Mouse (Mus musculus): ENCODE results near the gene Usf1. TPM values are rescaled to one million over a fixed set of nuclear protein-coding genes. Genes with fewer than 3 reads are reported as not detected.

The Usf1 gene
- polyA plus RNA-seq, 1 experiment from 2014 or later = 72.9 TPM

GRCm38 (mm10) chr1:171440025-171440725, 29.1 kb downstream of the Usf1 start:
- H3K9ac ChIP-seq = no peak overlapping the region
- peak; percentile 56 for ATAC-seq (ENCODE audit: borderline replicate concordance, extremely low read depth, low FRiP score, low TSS enrichment)
- 12% methylated on average over 9 of the region's 9 CpGs for WGBS

GRCm38 (mm10) chr1:171441466-171442412, 30.6 kb downstream of the Usf1 start:
- whole genome bisulfite sequencing = 30% methylated on average over 7 of the region's 7 CpGs
- Histone ChIP-seq H3K4me3 (peak overlapping the region; percentile 14), H3K36me3 (no peaks in the 10 kb centered on the region), H3K9me3 (0 out of 2 replicates have a peak, but pooled peaks cover 4% of the 10 kb centered on the region), H3K27ac (peak overlapping the region; percentile 90), H3K4me2 (peak overlapping the region; percentile 66), H3K4me1 (peaks cover 41% of the 10 kb centered on the region), H3K9ac (no peak overlapping the region), H3K27me3 (no peaks in the 10 kb centered on the region)
- 0 out of 2 replicates have a peak, but pooled peaks have one; percentile 6 for ATAC-seq (ENCODE audit: borderline replicate concordance, extremely low read depth, low FRiP score, low TSS enrichment)

More at GRCm38 (mm10) chr1:171440025-171440725, 29.1 kb downstream of the Usf1 start:
- no peaks in the 10 kb centered on the region for H3K27me3 ChIP-seq
- H3K4me2 ChIP-seq = peak overlapping the region; percentile 66
- 0 out of 2 replicates have a peak, but pooled peaks cover 4% of the 10 kb centered on the region for H3K9me3 ChIP-seq
- peak overlapping the region; percentile 55 for H3K4me3 ChIP-seq
- H3K27ac ChIP-seq = peak overlapping the region; percentile 90
- peaks cover 50% of the 10 kb centered on the region for H3K4me1 ChIP-seq
- no peaks in the 10 kb centered on the region for H3K36me3 ChIP-seq

- H3K27me3 ChIP-seq = no peaks in the 10 kb centered on the region
- no peak overlapping the region for H3K9ac ChIP-seq
- WGBS = 51% methylated on average over 8 of the region's 8 CpGs
- 0 out of 2 replicates have a peak overlapping the region, but pooled peaks have one; percentile 6 for H3K4me3 ChIP-seq
- no peak for ATAC-seq (ENCODE audit: borderline replicate concordance, extremely low read depth, low FRiP score, low TSS enrichment)
- H3K4me1 ChIP-seq = peaks cover 42% of the 10 kb centered on the region
- no peaks in the 10 kb centered on the region for H3K36me3 ChIP-seq
- H3K9me3 ChIP-seq = 0 out of 2 replicates have a peak, but pooled peaks cover 4% of the 10 kb centered on the region
- peak overlapping the region; percentile 90 for H3K27ac ChIP-seq
- peak overlapping the region; percentile 66 for H3K4me2 ChIP-seq
Measured at GRCm38 (mm10) chr1:171442413-171442760, 31.3 kb downstream of the Usf1 start.

GRCm38 (mm10) chr1:171445050-171445449, 33.9 kb downstream of the Usf1 start:
- 0 out of 2 replicates have a peak, but pooled peaks cover 4% of the 10 kb centered on the region for H3K9me3 ChIP-seq
- ATAC-seq (ENCODE audit: borderline replicate concordance, extremely low read depth, low FRiP score, low TSS enrichment) = no peak
- H3K36me3 ChIP-seq = no peaks in the 10 kb centered on the region
- no peak overlapping the region for H3K27ac ChIP-seq
- peaks cover 38% of the 10 kb centered on the region for H3K4me1 ChIP-seq
- no peak overlapping the region for H3K9ac ChIP-seq
- H3K4me2 ChIP-seq = no peak overlapping the region
- WGBS = 62% methylated on average over 5 of the region's 5 CpGs
- H3K27me3 ChIP-seq = no peaks in the 10 kb centered on the region
- no peak overlapping the region for H3K4me3 ChIP-seq

- Histone ChIP-seq H3K27me3 (no peaks in the 10 kb centered on the region), H3K27ac (peak overlapping the region; percentile 29), H3K9me3 (0 out of 2 replicates have a peak, but pooled peaks cover 4% of the 10 kb centered on the region), H3K9ac (no peak overlapping the region), H3K4me1 (peaks cover 22% of the 10 kb centered on the region), H3K4me3 (no peak overlapping the region), H3K36me3 (no peaks in the 10 kb centered on the region), H3K4me2 (no peak overlapping the region; the same call in 1 of the 2 replicates)
- WGBS = 30% methylated on average over 7 of the region's 7 CpGs
- ATAC-seq (ENCODE audit: borderline replicate concordance, extremely low read depth, low FRiP score, low TSS enrichment) = no peak
Measured at GRCm38 (mm10) chr1:171446854-171447253, 35.7 kb downstream of the Usf1 start.

- no peak for ATAC-seq (ENCODE audit: borderline replicate concordance, extremely low read depth, low FRiP score, low TSS enrichment)
- Histone ChIP-seq H3K27me3 (no peaks in the 10 kb centered on the region), H3K27ac (no peak overlapping the region), H3K4me1 (peaks cover 23% of the 10 kb centered on the region), H3K9ac (no peak overlapping the region), H3K9me3 (0 out of 2 replicates have a peak, but pooled peaks cover 4% of the 10 kb centered on the region), H3K4me2 (peak overlapping the region; percentile 36), H3K4me3 (no peak overlapping the region), H3K36me3 (no peaks in the 10 kb centered on the region)
- WGBS = 15% methylated on average over 10 of the region's 10 CpGs
Measured at GRCm38 (mm10) chr1:171447692-171448091, 36.6 kb downstream of the Usf1 start.

GRCm38 (mm10) chr1:171450062-171450461, 38.9 kb downstream of the Usf1 start:
- WGBS = 74% methylated on average over 11 of the region's 11 CpGs
- ATAC-seq (ENCODE audit: borderline replicate concordance, extremely low read depth, low FRiP score, low TSS enrichment) = no peak
- H3K4me1 ChIP-seq = peaks cover 30% of the 10 kb centered on the region

GRCm38 (mm10) chr1:171451001-171451400, 39.9 kb downstream of the Usf1 start:
- Histone ChIP-seq H3K9me3 (no peaks in the 10 kb centered on the region), H3K9ac (no peak overlapping the region), H3K4me2 (no peak overlapping the region), H3K27me3 (no peaks in the 10 kb centered on the region), H3K36me3 (no peaks in the 10 kb centered on the region), H3K27ac (no peak overlapping the region), H3K4me3 (no peak overlapping the region), H3K4me1 (peaks cover 30% of the 10 kb centered on the region)
- WGBS = 65% methylated on average over 10 of the region's 10 CpGs
- no peak for ATAC-seq (ENCODE audit: borderline replicate concordance, extremely low read depth, low FRiP score, low TSS enrichment)

More at GRCm38 (mm10) chr1:171450062-171450461, 38.9 kb downstream of the Usf1 start:
- Histone ChIP-seq H3K9ac (no peak overlapping the region), H3K27me3 (no peaks in the 10 kb centered on the region), H3K27ac (no peak overlapping the region), H3K36me3 (no peaks in the 10 kb centered on the region), H3K4me2 (no peak overlapping the region), H3K9me3 (no peaks in the 10 kb centered on the region), H3K4me3 (no peak overlapping the region)

- H3K27ac ChIP-seq = no peak overlapping the region
- 49% methylated on average over 5 of the region's 5 CpGs for WGBS
Measured at GRCm38 (mm10) chr1:171452522-171452921, 41.4 kb downstream of the Usf1 start.

GRCm38 (mm10) chr1:171452923-171453322, 41.8 kb downstream of the Usf1 start:
- 73% methylated on average over 5 of the region's 5 CpGs for WGBS
- H3K36me3 ChIP-seq = no peaks in the 10 kb centered on the region
- no peak for ATAC-seq (ENCODE audit: borderline replicate concordance, extremely low read depth, low FRiP score, low TSS enrichment)
- H3K27ac ChIP-seq = no peak overlapping the region; the same call in 1 of the 2 replicates
- H3K9me3 ChIP-seq = no peaks in the 10 kb centered on the region
- H3K4me3 ChIP-seq = no peak overlapping the region
- H3K4me1 ChIP-seq = peaks cover 16% of the 10 kb centered on the region
- no peak overlapping the region for H3K4me2 ChIP-seq
- H3K27me3 ChIP-seq = no peaks in the 10 kb centered on the region
- no peak overlapping the region for H3K9ac ChIP-seq

More at GRCm38 (mm10) chr1:171452522-171452921, 41.4 kb downstream of the Usf1 start:
- H3K4me2 ChIP-seq = no peak overlapping the region
- H3K9ac ChIP-seq = no peak overlapping the region
- ATAC-seq (ENCODE audit: borderline replicate concordance, extremely low read depth, low FRiP score, low TSS enrichment) = no peak
- H3K4me1 ChIP-seq = peaks cover 20% of the 10 kb centered on the region
- no peaks in the 10 kb centered on the region for H3K9me3 ChIP-seq
- H3K4me3 ChIP-seq = no peak overlapping the region
- no peaks in the 10 kb centered on the region for H3K36me3 ChIP-seq
- no peaks in the 10 kb centered on the region for H3K27me3 ChIP-seq

- Histone ChIP-seq H3K9ac (no peak overlapping the region), H3K36me3 (no peaks in the 10 kb centered on the region), H3K4me3 (no peak overlapping the region), H3K27ac (no peak overlapping the region), H3K9me3 (no peaks in the 10 kb centered on the region), H3K4me2 (no peak overlapping the region), H3K27me3 (no peaks in the 10 kb centered on the region), H3K4me1 (peaks cover 14% of the 10 kb centered on the region; the same call in 1 of the 2 replicates)
- no peak for ATAC-seq (ENCODE audit: borderline replicate concordance, extremely low read depth, low FRiP score, low TSS enrichment)
- WGBS = 69% methylated on average over 6 of the region's 6 CpGs
Measured at GRCm38 (mm10) chr1:171454926-171455325, 43.8 kb downstream of the Usf1 start.

Measured in lung, embryonic 15.5 days (tissue).